Mouse (Mus musculus) kidney, embryonic 15.5 days (tissue): ENCODE results near the gene Slc22a20. TPM values are rescaled to one million over a fixed set of nuclear protein-coding genes. Genes with fewer than 3 reads are reported as not detected.

Source experiments
- ATAC-seq: fragments of 200-750 bp; cut with Nextera tagmentation; replicated peaks from 2 replicates; pipeline ENCODE4 v1.8.0; 2017; ENCODE audit warnings: moderate TSS enrichment; ENCODE audit not compliant: low FRiP score
- H3K27ac ChIP-seq: fragments of 300-500 bp; sonication (generic); 2 replicates; pipeline ENCODE4 v1.5.1; 2015; ENCODE audit warnings: mild to moderate bottlenecking, inconsistent platforms
- H3K27me3 ChIP-seq: fragments of 300-500 bp; sonication (generic); 2 replicates; pipeline ENCODE4 v1.6.1; 2015; ENCODE audit warnings: inconsistent platforms
- H3K36me3 ChIP-seq: fragments of 300-500 bp; sonication (generic); 2 replicates; pipeline ENCODE4 v1.6.1; 2015; ENCODE audit warnings: inconsistent platforms
- H3K4me1 ChIP-seq: fragments of 300-500 bp; sonication (generic); 2 replicates; pipeline ENCODE4 v1.6.1; 2015; ENCODE audit warnings: inconsistent platforms
- H3K4me2 ChIP-seq: fragments of 300-500 bp; sonication (generic); 2 replicates; pipeline ENCODE4 v1.6.1; 2015; ENCODE audit warnings: moderate library complexity, mild to moderate bottlenecking, inconsistent platforms
- H3K4me3 ChIP-seq: fragments of 300-500 bp; sonication (generic); replicated peaks from 2 replicates; pipeline ENCODE4 v1.5.1; 2015; ENCODE audit warnings: mild to moderate bottlenecking, inconsistent platforms
- H3K9ac ChIP-seq: fragments of 300-500 bp; sonication (generic); 2 replicates; pipeline ENCODE4 v1.6.1; 2015; ENCODE audit warnings: mild to moderate bottlenecking, inconsistent platforms
- H3K9me3 ChIP-seq: fragments of 300-500 bp; sonication (generic); replicated peaks from 2 replicates; pipeline ENCODE4 v1.6.1; 2016; ENCODE audit warnings: inconsistent platforms
- WGBS: fragments of 180-500 bp; shearing (Covaris S2); methylation state at CpG from one replicate; pipeline ENCODE4 v1.1.7; 2015; ENCODE audit warnings: mixed read lengths; 5-methylcytosine and 5-hydroxymethylcytosine counted together
- polyA plus RNA-seq: library from polyadenylated mRNA; unstranded; fragments of >200 nt; fragmentation: Nextera tagmentation; extraction: Ambion mirVana; gene quantifications from 2 replicates; pipeline ENCODE4 v1.2.1, GENCODE M21; 2015

Slc22a20 gene
- polyA plus RNA-seq, result not detected in 2 replicates

GRCm38 (mm10) chr19:5986043-5986442, at the start of gene Slc22a20:
TSS of gene Slc22a20 (minus strand) at chr19:5986143.
- no peak for ATAC-seq
- no peak within 1 kb of the TSS for H3K4me3 ChIP-seq
- H3K27me3 ChIP-seq, result no peaks in the 10 kb centered on the region
- no peak within 1 kb of the TSS for H3K27ac ChIP-seq
- no peak within 1 kb of the TSS for H3K4me2 ChIP-seq
- 33% methylated on average over 4 of the region's 4 CpGs for WGBS
- no peak within 1 kb of the TSS for H3K9ac ChIP-seq
- no peaks in the 10 kb centered on the region for H3K36me3 ChIP-seq
- peaks cover 19% of the 10 kb centered on the region for H3K4me1 ChIP-seq
- H3K9me3 ChIP-seq, result no peaks in the 10 kb centered on the region

GRCm38 (mm10) chr19:6030520-6031280, 44.8 kb upstream of the Slc22a20 start:
- Histone ChIP-seq H3K36me3 (no peaks in the 10 kb centered on the region), H3K27me3 (no peaks in the 10 kb centered on the region), H3K4me2 (no peak overlapping the region), H3K9me3 (no peaks in the 10 kb centered on the region), H3K9ac (no peak overlapping the region), H3K27ac (no peak overlapping the region), H3K4me3 (no peak overlapping the region), H3K4me1 (no peaks in the 10 kb centered on the region)
- WGBS, result 75% methylated on average over 14 of the region's 14 CpGs
- ATAC-seq, result no peak

GRCm38 (mm10) chr19:6029426-6029825, 43.5 kb upstream of the Slc22a20 start:
- Histone ChIP-seq H3K9ac (no peak overlapping the region), H3K4me2 (no peak overlapping the region), H3K4me3 (no peak overlapping the region), H3K27me3 (no peaks in the 10 kb centered on the region), H3K27ac (no peak overlapping the region), H3K4me1 (no peaks in the 10 kb centered on the region), H3K9me3 (no peaks in the 10 kb centered on the region), H3K36me3 (no peaks in the 10 kb centered on the region)
- no peak for ATAC-seq
- 84% methylated on average over 9 of the region's 9 CpGs for WGBS

- no peak overlapping the region for H3K4me3 ChIP-seq
- ATAC-seq, result no peak
- H3K4me2 ChIP-seq, result no peak overlapping the region
- no peaks in the 10 kb centered on the region for H3K9me3 ChIP-seq
- no peak overlapping the region for H3K9ac ChIP-seq
- no peaks in the 10 kb centered on the region for H3K4me1 ChIP-seq
- no peak overlapping the region for H3K27ac ChIP-seq
- H3K36me3 ChIP-seq, result no peaks in the 10 kb centered on the region
- 83% methylated on average over 6 of the region's 6 CpGs for WGBS
- no peaks in the 10 kb centered on the region for H3K27me3 ChIP-seq
These were observed 43.0 kb upstream of the Slc22a20 start for GRCm38 (mm10) chr19:6028991-6029390.

- Histone ChIP-seq H3K4me1 (no peaks in the 10 kb centered on the region), H3K9ac (no peak overlapping the region), H3K4me3 (no peak overlapping the region), H3K9me3 (no peaks in the 10 kb centered on the region), H3K4me2 (no peak overlapping the region), H3K27me3 (no peaks in the 10 kb centered on the region), H3K27ac (no peak overlapping the region), H3K36me3 (no peaks in the 10 kb centered on the region)
- WGBS, result 84% methylated on average over 7 of the region's 7 CpGs
- ATAC-seq, result no peak
These were observed 38.0 kb upstream of the Slc22a20 start for GRCm38 (mm10) chr19:6023930-6024329.

- Histone ChIP-seq H3K36me3 (no peaks in the 10 kb centered on the region), H3K4me2 (no peak overlapping the region), H3K9ac (no peak overlapping the region), H3K4me1 (0 out of 2 replicates have a peak, but pooled peaks cover under 1% of the 10 kb centered on the region), H3K9me3 (no peaks in the 10 kb centered on the region), H3K27ac (no peak overlapping the region), H3K27me3 (no peaks in the 10 kb centered on the region), H3K4me3 (no peak overlapping the region)
- no peak for ATAC-seq
- 44% methylated on average over 8 of the region's 8 CpGs for WGBS
These were observed 37.1 kb upstream of the Slc22a20 start for GRCm38 (mm10) chr19:6023059-6023458.

- Histone ChIP-seq H3K9me3 (no peaks in the 10 kb centered on the region), H3K27ac (no peak overlapping the region), H3K4me2 (no peak overlapping the region), H3K27me3 (no peaks in the 10 kb centered on the region), H3K9ac (no peak overlapping the region), H3K4me1 (peaks cover 20% of the 10 kb centered on the region), H3K36me3 (no peaks in the 10 kb centered on the region), H3K4me3 (no peak overlapping the region)
- no peak for ATAC-seq
- 70% methylated on average over 3 of the region's 3 CpGs for WGBS
These were observed 34.3 kb upstream of the Slc22a20 start for GRCm38 (mm10) chr19:6020276-6020675.

- H3K4me2 ChIP-seq, result no peak overlapping the region
- no peaks in the 10 kb centered on the region for H3K36me3 ChIP-seq
- no peaks in the 10 kb centered on the region for H3K27me3 ChIP-seq
- no peak overlapping the region for H3K27ac ChIP-seq
- H3K9ac ChIP-seq, result no peak overlapping the region
- H3K4me1 ChIP-seq, result peaks cover 38% of the 10 kb centered on the region
- no peak for ATAC-seq
- H3K4me3 ChIP-seq, result no peak overlapping the region
- WGBS, result 32% methylated on average over 15 of the region's 15 CpGs
- no peaks in the 10 kb centered on the region for H3K9me3 ChIP-seq
These were observed 32.5 kb upstream of the Slc22a20 start for GRCm38 (mm10) chr19:6018142-6019089.

GRCm38 (mm10) chr19:6016532-6016931, 30.6 kb upstream of the Slc22a20 start:
- H3K4me1 ChIP-seq, result peaks cover 43% of the 10 kb centered on the region
- H3K4me2 ChIP-seq, result peak overlapping the region; percentile 93
- ATAC-seq, result no peak

GRCm38 (mm10) chr19:6015511-6016315, 29.8 kb upstream of the Slc22a20 start, which contains the start of gene Capn1:
TSS of gene Capn1 (minus strand) at chr19:6015897.
- no peaks in the 10 kb centered on the region for H3K36me3 ChIP-seq
- H3K4me1 ChIP-seq, result peaks cover 45% of the 10 kb centered on the region
- peak within 1 kb of the TSS; percentile 93 for H3K4me2 ChIP-seq
- no peaks in the 10 kb centered on the region for H3K27me3 ChIP-seq
- no peaks in the 10 kb centered on the region for H3K9me3 ChIP-seq
- ATAC-seq, result peak; percentile 82
- 2% methylated on average over 40 of the region's 40 CpGs for WGBS
- H3K4me3 ChIP-seq, result peak within 1 kb of the TSS; percentile 58
- H3K27ac ChIP-seq, result peak within 1 kb of the TSS; percentile 80
- H3K9ac ChIP-seq, result peak within 1 kb of the TSS; percentile 55

More at GRCm38 (mm10) chr19:6016532-6016931, 30.6 kb upstream of the Slc22a20 start:
- peak overlapping the region; percentile 58; the same call in 1 of the 2 replicates for H3K4me3 ChIP-seq
- no peaks in the 10 kb centered on the region for H3K9me3 ChIP-seq
- no peak overlapping the region for H3K27ac ChIP-seq
- H3K36me3 ChIP-seq, result no peaks in the 10 kb centered on the region
- 48% methylated on average over 7 of the region's 7 CpGs for WGBS
- no peaks in the 10 kb centered on the region for H3K27me3 ChIP-seq
- H3K9ac ChIP-seq, result no peak overlapping the region

- peak; percentile 81 for ATAC-seq
- Histone ChIP-seq H3K9ac (peak overlapping the region; percentile 55), H3K9me3 (no peaks in the 10 kb centered on the region), H3K4me3 (peak overlapping the region; percentile 58), H3K4me2 (peak overlapping the region; percentile 93), H3K27ac (peak overlapping the region; percentile 80), H3K4me1 (peaks cover 46% of the 10 kb centered on the region), H3K36me3 (no peaks in the 10 kb centered on the region), H3K27me3 (no peaks in the 10 kb centered on the region)
- WGBS, result 2% methylated on average over 18 of the region's 18 CpGs
These were observed 29.1 kb upstream of the Slc22a20 start for GRCm38 (mm10) chr19:6014991-6015510.
